Comparison of ENCODE assay signal across 9 mouse cellular contexts in genomic region chr11:86684126-86685012, GRCm38 (mm10). TPM values are rescaled to one million over a fixed set of nuclear protein-coding genes. Genes with fewer than 3 reads are reported as not detected.
A peak's percentile ranks its signal among the peaks of the same experiment; 100 is the strongest.
DNase-seq lines count a peak whose midpoint lies in the region; ATAC-seq and TF ChIP-seq lines count a peak whose summit lies in the region.
"Had no signal": no experiment of that assay in that cellular context is flagged by ENCODE, and none has a peak within 500 bp of the region (broad histone marks: within the 10 kb centered on the region; RNA-seq: fewer than 3 reads in every experiment).

No protein-coding gene starts in this region.

- TF ChIP-seq CTCF in bone marrow macrophage, adult 2 months (IDR thresholded peaks at IDR 0.05; ENCODE audit: low read depth, low read length) = no peak

- peak overlapping the region; percentile 76 for H3K4me2 ChIP-seq in heart, embryonic 15.5 days
- peak overlapping the region; percentile 67 for H3K4me2 ChIP-seq in hindbrain, embryonic 14.5 days (replicated peaks)
- peak overlapping the region; percentile 65 for H3K4me2 ChIP-seq in midbrain, embryonic 14.5 days (ENCODE audit: low read length)

- peaks cover 9% of the 10 kb centered on the region for H3K36me3 ChIP-seq in heart, embryonic 15.5 days
- peaks cover 17% of the 10 kb centered on the region for H3K36me3 ChIP-seq in hindbrain, embryonic 14.5 days (replicated peaks; ENCODE audit: control insufficient read depth, insufficient read depth)
- H3K36me3 ChIP-seq in midbrain, embryonic 14.5 days (ENCODE audit: control insufficient read depth, insufficient read depth, low read length) = peaks cover 7% of the 10 kb centered on the region

- H3K9me3 ChIP-seq in heart, embryonic 15.5 days (replicated peaks) = no peaks in the 10 kb centered on the region
- H3K9me3 ChIP-seq in hindbrain, embryonic 14.5 days (ENCODE audit: control insufficient read depth, low read length) = no peaks in the 10 kb centered on the region
- H3K9me3 ChIP-seq in midbrain, embryonic 14.5 days (ENCODE audit: control insufficient read depth, low read length) = no peaks in the 10 kb centered on the region

- no peak for TF ChIP-seq POLR2A in bone marrow macrophage, adult 2 months (IDR thresholded peaks at IDR 0.05; ENCODE audit: borderline replicate concordance, low read depth, low read length)

- 7% methylated on average over 20 of the region's 20 CpGs for WGBS in heart, embryonic 15.5 days
- 11% methylated on average over 20 of the region's 20 CpGs for WGBS in hindbrain, embryonic 14.5 days
- 8% methylated on average over 20 of the region's 20 CpGs for WGBS in midbrain, embryonic 14.5 days

- DNase-seq in heart, postnatal 14 days = no peak
- no peak for DNase-seq in hindbrain, embryonic 14.5 days (ENCODE audit: low spot score)
- no peak for DNase-seq in midbrain, embryonic 14.5 days
- no peak for DNase-seq in retina, embryonic 14.5 days (ENCODE audit: low spot score)
- no peak for DNase-seq in urinary bladder, adult 2 months (ENCODE audit: low spot score)

- peak overlapping the region; percentile 91 for H3K27ac ChIP-seq in heart, embryonic 15.5 days
- peak overlapping the region; percentile 63 for H3K27ac ChIP-seq in bone marrow macrophage, adult 2 months (ENCODE audit: insufficient read depth, low read depth, low read length)
- H3K27ac ChIP-seq in hindbrain, embryonic 14.5 days = peak overlapping the region; percentile 87
- H3K27ac ChIP-seq in midbrain, embryonic 14.5 days (replicated peaks; ENCODE audit: low read depth, low read length) = peak overlapping the region; percentile 87

- peak overlapping the region; percentile 67 for H3K4me3 ChIP-seq in heart, embryonic 15.5 days
- peak overlapping the region; percentile 98 for H3K4me3 ChIP-seq in bone marrow macrophage, adult 2 months (ENCODE audit: insufficient read depth, low read length)
- peak overlapping the region; percentile 73 for H3K4me3 ChIP-seq in hindbrain, embryonic 14.5 days (replicated peaks; ENCODE audit: low read length)
- H3K4me3 ChIP-seq in midbrain, embryonic 14.5 days (replicated peaks; ENCODE audit: low read depth, low read length) = peak overlapping the region; percentile 90

- H3K4me1 ChIP-seq in heart, embryonic 15.5 days (replicated peaks) = peaks cover 24% of the 10 kb centered on the region
- H3K4me1 ChIP-seq in bone marrow macrophage, adult 2 months (ENCODE audit: control insufficient read depth, insufficient read depth, low read length) = peaks cover 16% of the 10 kb centered on the region
- H3K4me1 ChIP-seq in hindbrain, embryonic 14.5 days (replicated peaks; ENCODE audit: control insufficient read depth, insufficient read depth, low read length) = peaks cover 21% of the 10 kb centered on the region
- H3K4me1 ChIP-seq in midbrain, embryonic 14.5 days (ENCODE audit: control insufficient read depth, insufficient read depth, low read length) = peaks cover 28% of the 10 kb centered on the region

- ATAC-seq in heart, embryonic 15.5 days (replicated peaks; ENCODE audit: insufficient number of reproducible peaks, insufficient read depth, low FRiP score, low read depth) = no peak
- ATAC-seq in hindbrain, embryonic 14.5 days (ENCODE audit: low FRiP score) = no peak
- ATAC-seq in midbrain, embryonic 14.5 days (ENCODE audit: low FRiP score, low TSS enrichment) = no peak
- ATAC-seq in frontal cortex, adult (ENCODE audit: low TSS enrichment) = no peak

- intact Hi-C loops in heart, postnatal 14 days (cut with DNase I) = loop anchor here (2.0 kb wide), 1 partner anchor 72 kb away; the partner anchor contains the start of gene Cltc

- H3K9ac ChIP-seq in heart, embryonic 15.5 days = peak overlapping the region; percentile 80
- peak overlapping the region; percentile 80 for H3K9ac ChIP-seq in hindbrain, embryonic 14.5 days
- peak overlapping the region; percentile 82 for H3K9ac ChIP-seq in midbrain, embryonic 14.5 days (replicated peaks; ENCODE audit: low read length)

- H3K27me3 ChIP-seq in heart, embryonic 15.5 days = no peaks in the 10 kb centered on the region
- H3K27me3 ChIP-seq in hindbrain, embryonic 14.5 days (ENCODE audit: control insufficient read depth, insufficient read depth, low read length) = no peaks in the 10 kb centered on the region
- no peaks in the 10 kb centered on the region for H3K27me3 ChIP-seq in midbrain, embryonic 14.5 days (ENCODE audit: control insufficient read depth, insufficient read depth, low read length)
- H3K27me3 ChIP-seq: Patski had no signal

RNA-seq across cellular contexts. Expression of gene Ptrh2, which starts 0.6 kb away (rescaled TPM):
- 16.1 and 18.1 TPM in 2 replicates for polyA plus RNA-seq in heart, embryonic 15.5 days (2015; fragmentation: Nextera tagmentation; extraction: Ambion mirVana)
- 1 to 10 TPM; 7.0 to 7.2 TPM for total RNA-seq in heart, postnatal 14 days (2021)
- polyA plus RNA-seq in bone marrow macrophage, adult 2 months (2012; ENCODE audit: insufficient read depth, insufficient read length, missing spikeins) = 7.2 and 8.3 TPM in 2 replicates
- polyA plus RNA-seq in hindbrain, embryonic 14.5 days (2014; fragmentation: Nextera tagmentation; extraction: Ambion mirVana) = 28.5 and 30.4 TPM in 2 replicates
- polyA plus RNA-seq in midbrain, embryonic 14.5 days (2014; fragmentation: Nextera tagmentation; extraction: Ambion mirVana) = 30.3 and 34.9 TPM in 2 replicates
- 11.9 and 12.8 TPM in 2 replicates for polyA plus RNA-seq in urinary bladder, adult 2 months (2012; rRNA removed)

RNA-seq across cellular contexts. Expression of gene Vmp1, which starts 0.7 kb away (rescaled TPM):
- polyA plus RNA-seq in heart, embryonic 15.5 days (2015; fragmentation: Nextera tagmentation; extraction: Ambion mirVana) = 74.3 and 82.1 TPM in 2 replicates
- 10 to 100 TPM; 55.3 to 59.2 TPM for total RNA-seq in heart, postnatal 14 days (2021)
- 178 and 230 TPM in 2 replicates for polyA plus RNA-seq in bone marrow macrophage, adult 2 months (2012; ENCODE audit: insufficient read depth, insufficient read length, missing spikeins)
- polyA plus RNA-seq in hindbrain, embryonic 14.5 days (2014; fragmentation: Nextera tagmentation; extraction: Ambion mirVana) = 148 and 151 TPM in 2 replicates
- polyA plus RNA-seq in midbrain, embryonic 14.5 days (2014; fragmentation: Nextera tagmentation; extraction: Ambion mirVana) = 129 TPM in 2 replicates
- 232 and 365 TPM in 2 replicates for polyA plus RNA-seq in urinary bladder, adult 2 months (2012; rRNA removed)
